Mouse (Mus musculus) embryonic facial prominence, embryonic 10.5 days (tissue): ENCODE measurements around the gene Ap1s3. TPM values are rescaled to one million over a fixed set of nuclear protein-coding genes. Genes with fewer than 3 reads are reported as not detected.

Experiments
- DNase-seq: peaks from one replicate; pipeline ENCODE4 v3.0.0-alpha.2; 2017; ENCODE audit warnings: low spot score
- H3K27ac ChIP-seq: fragments of 300-500 bp; sonication (generic); replicated peaks from 2 replicates; pipeline ENCODE4 v1.5.1; 2016; ENCODE audit warnings: mild to moderate bottlenecking
- H3K27me3 ChIP-seq: fragments of 300-500 bp; sonication (generic); replicated peaks from 2 replicates; pipeline ENCODE4 v1.6.1; 2016; ENCODE audit warnings: low read depth, mild to moderate bottlenecking; ENCODE audit not compliant: poor library complexity, severe bottlenecking
- H3K36me3 ChIP-seq: fragments of 300-500 bp; sonication (generic); replicated peaks from 2 replicates; pipeline ENCODE4 v1.6.1; 2016; ENCODE audit warnings: mild to moderate bottlenecking, moderate library complexity
- H3K4me1 ChIP-seq: fragments of 300-500 bp; sonication (generic); 2 replicates; pipeline ENCODE4 v1.6.1; 2016
- H3K4me3 ChIP-seq: fragments of 300-500 bp; sonication (generic); 2 replicates; pipeline ENCODE4 v1.5.1; 2016; ENCODE audit warnings: mild to moderate bottlenecking, moderate library complexity
- H3K9me3 ChIP-seq: fragments of 300-500 bp; sonication (generic); 2 replicates; pipeline ENCODE4 v1.6.1; 2016; ENCODE audit warnings: mild to moderate bottlenecking
- WGBS: fragments of 180-500 bp; shearing (Covaris S2); methylation state at CpG from one replicate; pipeline ENCODE4 v1.1.7; 2016; 5-methylcytosine and 5-hydroxymethylcytosine counted together
- polyA plus RNA-seq: library from polyadenylated mRNA; unstranded; fragments of >200 nt; fragmentation: Nextera tagmentation; extraction: Ambion mirVana; gene quantifications from 2 replicates; pipeline ENCODE4 v1.2.1, GENCODE M21; 2016

Gene Ap1s3
- polyA plus RNA-seq, 1 experiment from 2014 or later: 0.24 TPM

DNA sequence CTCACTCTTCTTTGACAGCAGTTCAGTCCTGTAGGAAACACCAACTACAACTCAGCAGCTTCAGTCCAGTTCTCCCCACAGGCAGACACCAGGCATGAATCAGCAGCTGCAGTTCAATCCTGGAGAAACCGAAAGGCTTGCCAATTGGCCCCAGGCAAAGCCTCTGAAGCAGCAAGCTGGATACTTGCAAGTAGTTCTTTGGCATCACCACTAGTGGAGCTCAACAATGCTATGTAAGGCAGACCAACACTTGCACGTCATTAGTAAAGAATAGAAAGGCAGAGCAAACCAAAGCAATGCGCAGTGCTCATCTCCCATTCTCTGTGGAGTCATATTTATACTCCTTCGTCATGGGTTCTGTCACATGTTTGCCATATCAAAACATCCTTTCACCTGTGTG is 99.9 kb downstream of the Ap1s3 start:
- WGBS: 81% methylated on average over 4 of the region's 4 CpGs
- Histone ChIP-seq H3K4me1 (no peaks in the 10 kb centered on the region), H3K36me3 (no peaks in the 10 kb centered on the region), H3K4me3 (no peak overlapping the region), H3K27me3 (no peaks in the 10 kb centered on the region), H3K27ac (no peak overlapping the region), H3K9me3 (no peaks in the 10 kb centered on the region)
- no peak for DNase-seq

DNA sequence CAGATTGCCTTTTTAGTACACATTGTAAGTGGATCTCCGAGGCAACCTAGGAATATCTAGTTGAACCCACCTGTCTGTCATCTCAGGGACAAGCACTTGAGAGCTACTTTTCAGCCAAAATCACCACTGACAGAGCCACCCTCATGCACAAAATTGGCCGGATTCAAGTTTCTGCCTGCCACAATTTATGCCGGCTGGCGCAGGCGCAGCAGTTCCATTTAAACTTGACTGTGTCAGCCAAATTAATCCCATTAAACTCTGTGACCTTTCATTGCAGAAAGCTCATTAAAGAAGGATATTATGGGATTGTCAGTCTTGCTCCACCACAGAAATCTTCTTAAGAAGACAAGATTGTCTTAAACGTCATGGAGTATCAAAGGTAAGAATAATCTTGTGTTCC is 100.6 kb downstream of the Ap1s3 start:
- H3K4me3 ChIP-seq: no peak overlapping the region
- no peaks in the 10 kb centered on the region for H3K4me1 ChIP-seq
- H3K9me3 ChIP-seq: no peaks in the 10 kb centered on the region
- no peak for DNase-seq
- no peak overlapping the region for H3K27ac ChIP-seq
- no peaks in the 10 kb centered on the region for H3K27me3 ChIP-seq
- no peaks in the 10 kb centered on the region for H3K36me3 ChIP-seq
- 70% methylated on average over 6 of the region's 6 CpGs for WGBS

- DNase-seq: no peak
These were observed 110.6 kb downstream of the Ap1s3 start for GRCm38 (mm10) chr1:79561186-79561585.

More at GRCm38 (mm10) chr1:79561186-79561585, 110.6 kb downstream of the Ap1s3 start:
- WGBS: 81% methylated on average over 5 of the region's 5 CpGs
- Histone ChIP-seq H3K36me3 (no peaks in the 10 kb centered on the region), H3K4me1 (no peaks in the 10 kb centered on the region), H3K9me3 (no peaks in the 10 kb centered on the region), H3K27ac (no peak overlapping the region), H3K4me3 (no peak overlapping the region), H3K27me3 (no peaks in the 10 kb centered on the region)

Other genes starting within 250 kb of the Ap1s3 start
- gene Scg2, start 231.9 kb downstream of the Ap1s3 start, polyA plus RNA-seq: 0.98 and 1.4 TPM in 2 replicates
- gene Mrpl44, start 104.0 kb upstream of the Ap1s3 start, polyA plus RNA-seq: 60.6 and 61.1 TPM in 2 replicates
- gene Wdfy1, start 104.2 kb upstream of the Ap1s3 start, polyA plus RNA-seq: 32.4 and 34.4 TPM in 2 replicates
- 77.5 and 101 TPM in 2 replicates for gene Serpine2, start 189.2 kb upstream of the Ap1s3 start, polyA plus RNA-seq